Mouse (Mus musculus) heart, embryonic 11.5 days (tissue): Measurements from ENCODE around the gene Fam168a. TPM values are rescaled to one million over a fixed set of nuclear protein-coding genes. Genes with fewer than 3 reads are reported as not detected.

Experiments
- ATAC-seq: fragments of 200-750 bp; cut with Nextera tagmentation; replicated peaks from 2 replicates; pipeline ENCODE4 v1.8.0; 2017; ENCODE audit warnings: moderate library complexity; ENCODE audit not compliant: insufficient number of reproducible peaks, low FRiP score, low TSS enrichment
- H3K27ac ChIP-seq: fragments of 300-500 bp; sonication (generic); 2 replicates; pipeline ENCODE4 v1.5.1; 2014; ENCODE audit warnings: mild to moderate bottlenecking, low read depth, low read length
- H3K27me3 ChIP-seq: fragments of 300-500 bp; sonication (generic); 2 replicates; pipeline ENCODE4 v1.6.1; 2014; ENCODE audit warnings: mild to moderate bottlenecking, low read length, mixed read lengths; ENCODE audit not compliant: control insufficient read depth, insufficient read depth
- H3K36me3 ChIP-seq: fragments of 300-500 bp; sonication (generic); 2 replicates; pipeline ENCODE4 v1.6.1; 2014; ENCODE audit warnings: mild to moderate bottlenecking, low read length, moderate library complexity, mixed read lengths; ENCODE audit not compliant: control insufficient read depth, insufficient read depth
- H3K4me1 ChIP-seq: fragments of 300-500 bp; sonication (generic); 2 replicates; pipeline ENCODE4 v1.6.1; 2014; ENCODE audit warnings: low read length; ENCODE audit not compliant: control insufficient read depth, insufficient read depth
- H3K4me2 ChIP-seq: fragments of 300-500 bp; sonication (generic); 2 replicates; pipeline ENCODE4 v1.6.1; 2014; ENCODE audit warnings: mild to moderate bottlenecking, moderate library complexity
- H3K4me3 ChIP-seq: fragments of 300-500 bp; sonication (generic); 2 replicates; pipeline ENCODE4 v1.5.1; 2014; ENCODE audit warnings: low read depth, low read length
- H3K9ac ChIP-seq: fragments of 300-500 bp; sonication (generic); 2 replicates; pipeline ENCODE4 v1.6.1; 2014; ENCODE audit warnings: mild to moderate bottlenecking, low read depth, low read length, moderate library complexity
- H3K9me3 ChIP-seq: fragments of 300-500 bp; sonication (generic); replicated peaks from 2 replicates; pipeline ENCODE4 v1.6.1; 2016; ENCODE audit warnings: low read length; ENCODE audit not compliant: control insufficient read depth
- WGBS: fragments of 180-500 bp; shearing (Covaris S2); extraction: QIAGEN DNeasy Blood & Tissue Kit; methylation state at CpG from one replicate; pipeline ENCODE4 v1.1.7; 2014; ENCODE audit not compliant: insufficient replicate concordance; 5-methylcytosine and 5-hydroxymethylcytosine counted together
- polyA plus RNA-seq: library from polyadenylated mRNA; unstranded; fragments of >200 nt; fragmentation: Nextera tagmentation; extraction: Ambion mirVana; gene quantifications from 2 replicates; pipeline ENCODE4 v1.2.1, GENCODE M21; 2014

Gene Fam168a
- polyA plus RNA-seq, 1 experiment from 2014 or later, result 34.9 TPM

- Histone ChIP-seq H3K9me3 (no peaks in the 10 kb centered on the region), H3K27me3 (no peaks in the 10 kb centered on the region), H3K4me1 (peaks cover 34% of the 10 kb centered on the region), H3K9ac (no peak overlapping the region), H3K4me2 (no peak overlapping the region), H3K4me3 (no peak overlapping the region), H3K36me3 (0 out of 2 replicates have a peak, but pooled peaks cover 2% of the 10 kb centered on the region), H3K27ac (no peak overlapping the region; the same call in 1 of the 2 replicates)
- ATAC-seq, result no peak
- WGBS, result 58% methylated on average over 9 of the region's 9 CpGs
Measured at GRCm38 (mm10) chr7:100851481-100852356, 145.3 kb downstream of the Fam168a start.

DNA sequence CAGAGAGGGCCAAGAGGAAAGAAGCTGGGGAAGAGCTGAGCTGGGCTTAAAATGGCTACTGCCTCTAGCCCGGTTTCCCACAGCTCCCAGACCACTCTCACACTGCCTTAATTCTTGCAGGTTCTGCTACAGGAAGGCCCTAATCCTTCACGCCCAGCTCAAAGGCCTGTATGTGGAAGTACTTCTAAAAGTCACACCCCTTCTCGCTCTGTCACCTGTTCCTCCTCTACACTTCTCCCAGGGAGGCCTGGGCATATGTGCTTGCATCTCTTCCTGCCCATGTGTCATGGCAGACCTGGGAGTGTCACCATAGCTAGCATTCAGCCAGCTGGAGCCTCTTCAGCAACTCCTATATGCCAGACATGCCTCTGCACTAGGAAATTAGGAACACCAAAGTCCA, 147.0 kb downstream of the Fam168a start:
- peaks cover 34% of the 10 kb centered on the region for H3K4me1 ChIP-seq
- H3K9ac ChIP-seq, result no peak overlapping the region
- 0 out of 2 replicates have a peak, but pooled peaks cover 2% of the 10 kb centered on the region for H3K36me3 ChIP-seq
- no peak overlapping the region for H3K27ac ChIP-seq
- H3K9me3 ChIP-seq, result no peaks in the 10 kb centered on the region
- no peak overlapping the region for H3K4me2 ChIP-seq
- no peak for ATAC-seq
- no peak overlapping the region for H3K4me3 ChIP-seq
- no peaks in the 10 kb centered on the region for H3K27me3 ChIP-seq
- WGBS, result 78% methylated on average over 3 of the region's 3 CpGs

- Histone ChIP-seq H3K9ac (0 out of 2 replicates have a peak overlapping the region, but pooled peaks have one; percentile 8), H3K4me1 (peaks cover 34% of the 10 kb centered on the region), H3K9me3 (no peaks in the 10 kb centered on the region), H3K36me3 (0 out of 2 replicates have a peak, but pooled peaks cover 2% of the 10 kb centered on the region), H3K27me3 (no peaks in the 10 kb centered on the region), H3K4me2 (no peak overlapping the region), H3K4me3 (no peak overlapping the region), H3K27ac (no peak overlapping the region)
- WGBS, result 43% methylated on average over 6 of the region's 6 CpGs
- ATAC-seq, result no peak
Measured at GRCm38 (mm10) chr7:100854137-100854814, 147.8 kb downstream of the Fam168a start.

DNA sequence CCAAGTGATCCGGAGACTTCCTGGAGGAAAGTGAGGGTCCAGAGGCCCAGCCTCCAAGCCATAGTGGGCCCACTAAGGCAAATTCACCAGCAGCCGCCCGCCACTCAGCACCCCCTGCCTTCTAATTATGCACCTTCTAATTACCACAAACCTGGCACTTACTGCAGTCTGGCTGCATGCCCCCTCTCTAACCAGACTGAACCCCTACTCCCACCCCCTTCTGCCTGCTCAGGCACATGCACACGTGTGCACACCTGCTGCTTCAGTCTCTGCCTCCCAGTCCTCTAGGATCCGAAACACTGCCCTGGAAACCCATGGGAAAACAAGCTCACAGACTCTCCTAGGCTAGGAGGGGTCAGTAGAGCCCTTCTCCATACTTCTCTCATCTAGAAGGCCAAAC, 148.4 kb downstream of the Fam168a start:
- H3K9ac ChIP-seq, result no peak overlapping the region
- no peaks in the 10 kb centered on the region for H3K9me3 ChIP-seq
- no peaks in the 10 kb centered on the region for H3K27me3 ChIP-seq
- no peak overlapping the region for H3K27ac ChIP-seq
- H3K4me2 ChIP-seq, result no peak overlapping the region
- peaks cover 37% of the 10 kb centered on the region for H3K4me1 ChIP-seq
- H3K36me3 ChIP-seq, result no peaks in the 10 kb centered on the region
- WGBS, result 69% methylated on average over 5 of the region's 5 CpGs
- no peak for ATAC-seq
- no peak overlapping the region for H3K4me3 ChIP-seq

DNA sequence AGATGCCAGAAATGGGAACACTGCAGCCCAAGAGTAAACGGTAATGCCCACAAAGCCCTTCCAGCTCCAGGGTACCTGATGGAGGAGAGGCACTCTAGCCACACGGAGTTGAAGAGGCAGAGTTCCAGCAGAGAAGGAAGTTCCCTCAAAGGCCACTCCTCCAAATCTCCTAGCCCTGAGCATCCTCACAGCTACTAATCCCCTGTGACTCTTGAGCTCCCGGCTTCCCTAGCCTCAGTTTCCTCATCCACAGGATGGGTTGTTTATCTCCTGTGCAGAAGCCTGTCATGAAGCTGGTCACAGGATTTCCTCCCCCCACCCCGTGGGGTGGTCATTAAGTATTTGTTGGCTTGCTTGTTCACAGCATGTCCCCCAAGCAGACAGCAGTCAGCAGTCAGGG, 148.9 kb downstream of the Fam168a start:
- H3K9me3 ChIP-seq, result no peaks in the 10 kb centered on the region
- ATAC-seq, result no peak
- H3K4me3 ChIP-seq, result no peak overlapping the region
- H3K9ac ChIP-seq, result no peak overlapping the region
- 42% methylated on average over 4 of the region's 4 CpGs for WGBS
- H3K27me3 ChIP-seq, result no peaks in the 10 kb centered on the region
- H3K4me1 ChIP-seq, result peaks cover 42% of the 10 kb centered on the region
- H3K27ac ChIP-seq, result no peak overlapping the region
- no peak overlapping the region for H3K4me2 ChIP-seq
- H3K36me3 ChIP-seq, result no peaks in the 10 kb centered on the region

DNA sequence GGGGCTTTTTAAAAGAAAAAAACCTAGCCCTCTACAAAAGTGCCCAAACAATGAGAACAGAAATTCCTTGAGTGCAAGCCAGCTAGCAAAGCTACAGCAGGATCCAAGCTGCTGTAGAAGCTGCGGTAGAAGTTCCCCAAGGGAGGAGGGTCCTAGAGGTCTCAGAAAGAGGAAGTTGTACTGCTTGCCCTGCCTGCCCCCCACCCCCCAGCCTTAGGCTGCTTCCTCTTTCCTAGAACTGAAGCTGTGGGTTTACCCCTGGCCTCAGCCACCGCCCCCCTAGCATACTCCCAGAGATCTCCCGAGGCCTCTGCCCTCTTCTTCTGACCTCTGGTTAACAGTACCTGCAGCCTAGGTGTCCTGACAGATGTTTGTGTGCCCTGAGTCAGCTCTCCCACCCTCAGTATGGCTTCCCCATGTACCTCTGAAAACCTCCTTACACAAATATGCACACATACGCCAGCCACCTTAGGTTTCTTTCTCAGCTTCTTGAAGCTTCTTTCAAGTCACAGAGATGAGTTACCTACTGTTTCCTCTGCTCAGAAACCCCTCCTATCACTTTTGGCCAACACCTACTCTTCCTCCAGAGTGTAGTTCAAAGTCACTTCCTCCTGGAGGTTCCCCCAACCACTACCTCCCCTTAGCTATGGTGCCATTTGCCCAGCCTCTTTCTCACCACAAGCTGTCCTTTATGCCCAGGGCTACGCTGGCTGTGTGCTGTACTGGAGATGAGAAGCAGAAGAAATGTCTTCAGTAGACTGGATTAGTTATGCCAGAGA, 149.5 kb downstream of the Fam168a start:
- peaks cover 49% of the 10 kb centered on the region for H3K4me1 ChIP-seq
- no peaks in the 10 kb centered on the region for H3K36me3 ChIP-seq
- 66% methylated on average over 5 of the region's 5 CpGs for WGBS
- no peak overlapping the region for H3K27ac ChIP-seq
- ATAC-seq, result no peak
- H3K4me3 ChIP-seq, result no peak overlapping the region
- no peaks in the 10 kb centered on the region for H3K9me3 ChIP-seq
- H3K27me3 ChIP-seq, result no peaks in the 10 kb centered on the region
- H3K4me2 ChIP-seq, result 0 out of 2 replicates have a peak overlapping the region, but pooled peaks have one; percentile 3
- H3K9ac ChIP-seq, result no peak overlapping the region

DNA sequence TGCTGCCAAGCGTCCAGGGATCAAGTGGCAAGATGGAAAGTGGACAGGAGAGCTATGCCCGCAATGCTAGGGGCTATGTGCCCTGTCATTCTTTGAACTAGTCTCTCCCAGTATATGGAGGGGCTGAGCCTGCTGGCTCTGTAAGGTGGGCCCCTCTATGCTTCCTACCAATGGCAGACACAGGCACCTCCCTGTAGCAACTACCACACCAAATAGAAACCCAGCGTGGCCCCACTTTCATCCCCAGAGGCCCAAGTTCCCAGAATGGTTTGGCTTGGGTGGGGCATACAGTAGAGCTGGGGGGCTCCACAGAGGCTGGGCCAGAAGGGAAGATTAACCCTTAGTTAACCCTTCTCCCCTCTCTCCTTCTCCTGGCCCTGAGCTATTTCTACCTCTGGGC, 154.0 kb downstream of the Fam168a start:
- ATAC-seq, result no peak
- H3K9ac ChIP-seq, result no peak overlapping the region
- H3K27me3 ChIP-seq, result no peaks in the 10 kb centered on the region
- 75% methylated on average over 3 of the region's 3 CpGs for WGBS
- no peaks in the 10 kb centered on the region for H3K9me3 ChIP-seq
- H3K4me1 ChIP-seq, result peaks cover 23% of the 10 kb centered on the region
- H3K4me2 ChIP-seq, result no peak overlapping the region; the same call in 1 of the 2 replicates
- H3K4me3 ChIP-seq, result no peak overlapping the region
- H3K27ac ChIP-seq, result no peak overlapping the region
- H3K36me3 ChIP-seq, result no peaks in the 10 kb centered on the region

DNA sequence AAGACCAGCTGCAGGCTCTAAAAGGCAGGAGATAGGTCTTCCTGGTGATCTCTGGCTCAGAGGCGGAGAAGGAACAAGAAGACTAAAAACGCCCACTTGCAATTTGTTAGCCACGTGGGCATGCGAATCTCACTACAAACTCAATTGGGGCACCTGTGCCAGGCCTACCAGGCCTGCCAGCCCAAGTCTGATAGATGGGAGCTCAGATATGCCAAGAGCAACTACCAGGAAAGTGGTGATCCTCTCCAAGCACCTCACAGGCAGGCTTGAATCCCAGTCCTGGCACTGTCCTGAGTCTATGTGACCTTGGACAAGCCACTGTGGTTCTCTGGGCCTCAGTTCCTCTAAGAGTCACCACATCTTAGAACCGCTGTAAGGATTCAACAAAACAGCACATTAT, 154.8 kb downstream of the Fam168a start:
- Histone ChIP-seq H3K4me2 (no peak overlapping the region), H3K4me1 (peaks cover 20% of the 10 kb centered on the region), H3K9me3 (no peaks in the 10 kb centered on the region), H3K36me3 (no peaks in the 10 kb centered on the region), H3K27ac (no peak overlapping the region), H3K4me3 (no peak overlapping the region), H3K9ac (no peak overlapping the region), H3K27me3 (no peaks in the 10 kb centered on the region)
- no peak for ATAC-seq
- WGBS, result 83% methylated on average over 5 of the region's 5 CpGs
